Mouse (Mus musculus): ENCODE measurements at regions not wholly inside any gene's neighbourhood (a gene's known extent, or its start where the extent isn't known, plus 50 kb on each side); places are given as distances from the start of the nearest gene placed in this dataset.

- no peak for DNase-seq (ENCODE audit: low spot score in 2 of 2)
Measured at GRCm38 (mm10) chr5:43130901-43131557, 101.9 kb upstream of the Cpeb2 start.

- no peak for DNase-seq (ENCODE audit: low spot score in 2 of 2)
Measured at GRCm38 (mm10) chr5:43133672-43134071, 99.3 kb upstream of the Cpeb2 start.

- no peak for DNase-seq (ENCODE audit: low spot score in 2 of 2)
Measured at GRCm38 (mm10) chr5:43136142-43136541, 96.8 kb upstream of the Cpeb2 start.

GRCm38 (mm10) chr5:43137777-43138176, 95.2 kb upstream of the Cpeb2 start:
- no peak for DNase-seq (ENCODE audit: low spot score in 2 of 2)

- DNase-seq (ENCODE audit: low spot score in 2 of 2), result no peak
Measured at GRCm38 (mm10) chr5:43138931-43139486, 94.0 kb upstream of the Cpeb2 start.

GRCm38 (mm10) chr5:43139813-43140212, 93.2 kb upstream of the Cpeb2 start:
- no peak for DNase-seq (ENCODE audit: low spot score in 2 of 2)

- DNase-seq (ENCODE audit: low spot score in 2 of 2), result no peak
Measured at GRCm38 (mm10) chr5:43145939-43146338, 87.0 kb upstream of the Cpeb2 start.

GRCm38 (mm10) chr5:43146928-43147327, 86.0 kb upstream of the Cpeb2 start:
- DNase-seq (ENCODE audit: low spot score in 2 of 2), result no peak

GRCm38 (mm10) chr5:43148486-43148885, 84.5 kb upstream of the Cpeb2 start:
- no peak for DNase-seq (ENCODE audit: low spot score in 2 of 2)

- DNase-seq (ENCODE audit: low spot score in 2 of 2), result no peak
Measured at GRCm38 (mm10) chr5:43149559-43149958, 83.4 kb upstream of the Cpeb2 start.

- DNase-seq (ENCODE audit: low spot score in 2 of 2), result no peak
Measured at GRCm38 (mm10) chr5:43151099-43151774, 81.7 kb upstream of the Cpeb2 start.

- no peak for DNase-seq (ENCODE audit: low spot score in 2 of 2)
Measured at GRCm38 (mm10) chr5:43152119-43152611, 80.8 kb upstream of the Cpeb2 start.

GRCm38 (mm10) chr5:43152881-43153280, 80.1 kb upstream of the Cpeb2 start:
- no peak for DNase-seq (ENCODE audit: low spot score in 2 of 2)

GRCm38 (mm10) chr5:43156771-43157170, 76.2 kb upstream of the Cpeb2 start:
- no peak for DNase-seq (ENCODE audit: low spot score in 2 of 2)

GRCm38 (mm10) chr5:43160140-43160539, 72.8 kb upstream of the Cpeb2 start:
- DNase-seq (ENCODE audit: low spot score in 2 of 2), result no peak

- DNase-seq (ENCODE audit: low spot score in 2 of 2), result no peak
Measured at GRCm38 (mm10) chr5:43181475-43181874, 51.5 kb upstream of the Cpeb2 start.
